Mouse (Mus musculus) cerebellum, adult 9-10 months (tissue): ENCODE measurements around the gene Lgr5.

Experiments
- DNase-seq: peaks from one replicate; pipeline ENCODE4 v3.0.0; 2022

Lgr5 gene

DNA sequence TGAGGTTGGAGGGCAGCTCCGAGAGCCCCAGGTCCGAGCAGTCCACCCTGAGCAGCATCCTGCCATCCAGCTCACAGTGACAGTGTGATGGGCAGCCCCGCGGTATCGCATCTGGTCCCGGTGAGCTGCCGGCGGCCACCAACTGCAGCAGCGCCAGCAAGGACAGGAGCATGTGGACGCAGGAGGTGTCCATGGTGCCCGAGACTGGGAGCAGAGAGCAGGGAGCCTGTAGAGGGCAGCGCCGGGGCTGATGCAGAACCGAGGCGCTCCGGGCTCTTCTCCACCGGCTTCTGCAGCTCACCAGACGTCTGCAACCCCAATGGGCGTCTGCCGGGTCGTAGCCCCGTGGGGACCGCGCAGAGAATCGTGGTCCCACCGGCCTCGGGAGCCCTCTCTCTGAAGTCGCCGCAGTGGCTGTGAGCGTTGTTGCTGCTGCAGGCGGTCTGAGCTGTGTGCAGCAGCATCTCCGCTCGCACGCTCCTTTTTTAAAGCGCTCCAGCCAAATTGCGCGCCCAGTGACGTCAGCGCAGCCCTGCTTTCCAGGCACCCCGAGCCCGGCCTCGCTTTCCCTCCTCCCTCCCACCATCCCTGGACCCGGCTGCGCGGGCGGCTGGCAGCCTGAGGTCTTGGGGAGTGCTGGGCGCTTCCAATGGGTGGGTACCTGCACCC is at the start of gene Lgr5:
Lgr5 (minus strand) TSS at position 480 of the 669 bp plus-strand sequence.
- DNase-seq, result peak; percentile 77

DNA sequence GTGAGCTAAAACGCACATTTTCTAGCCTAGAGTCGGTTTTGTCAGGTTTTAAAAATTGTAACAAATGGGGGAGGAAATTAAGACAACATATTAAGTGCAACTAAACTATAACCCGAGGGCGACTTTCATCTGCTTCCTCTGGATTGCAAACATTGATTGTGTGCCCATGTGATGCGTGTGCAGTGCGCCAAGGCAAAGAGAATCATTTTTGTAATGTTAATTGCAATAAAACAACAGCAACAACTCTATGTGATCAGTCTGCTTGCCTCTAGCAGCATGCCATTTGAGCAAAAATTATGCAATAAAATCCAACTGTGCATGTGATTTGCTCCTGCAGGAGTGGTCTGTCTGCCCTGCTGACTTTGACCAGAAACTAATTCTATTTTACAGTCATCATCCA is 39.1 kb upstream of the Lgr5 start:
- DNase-seq, result no peak

DNA sequence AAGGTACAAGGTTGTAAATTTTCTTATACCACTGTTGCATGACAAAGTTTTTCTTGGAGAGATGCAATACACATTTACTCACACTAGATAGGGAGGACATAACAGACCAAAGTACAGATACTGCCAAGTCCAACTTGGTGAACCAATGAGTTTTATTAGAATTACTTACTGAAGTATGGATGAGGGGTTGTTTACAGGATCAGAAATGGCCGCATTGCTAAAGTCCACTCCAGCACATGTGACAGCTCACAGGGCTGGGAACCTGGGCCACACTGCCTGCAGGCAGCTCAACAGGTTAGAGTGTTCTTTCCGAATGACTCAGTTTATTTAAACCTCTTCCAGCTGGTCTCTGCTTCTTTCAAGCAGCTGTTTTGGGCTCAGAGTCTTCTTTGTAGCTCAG is 37.4 kb upstream of the Lgr5 start:
- no peak for DNase-seq

DNA sequence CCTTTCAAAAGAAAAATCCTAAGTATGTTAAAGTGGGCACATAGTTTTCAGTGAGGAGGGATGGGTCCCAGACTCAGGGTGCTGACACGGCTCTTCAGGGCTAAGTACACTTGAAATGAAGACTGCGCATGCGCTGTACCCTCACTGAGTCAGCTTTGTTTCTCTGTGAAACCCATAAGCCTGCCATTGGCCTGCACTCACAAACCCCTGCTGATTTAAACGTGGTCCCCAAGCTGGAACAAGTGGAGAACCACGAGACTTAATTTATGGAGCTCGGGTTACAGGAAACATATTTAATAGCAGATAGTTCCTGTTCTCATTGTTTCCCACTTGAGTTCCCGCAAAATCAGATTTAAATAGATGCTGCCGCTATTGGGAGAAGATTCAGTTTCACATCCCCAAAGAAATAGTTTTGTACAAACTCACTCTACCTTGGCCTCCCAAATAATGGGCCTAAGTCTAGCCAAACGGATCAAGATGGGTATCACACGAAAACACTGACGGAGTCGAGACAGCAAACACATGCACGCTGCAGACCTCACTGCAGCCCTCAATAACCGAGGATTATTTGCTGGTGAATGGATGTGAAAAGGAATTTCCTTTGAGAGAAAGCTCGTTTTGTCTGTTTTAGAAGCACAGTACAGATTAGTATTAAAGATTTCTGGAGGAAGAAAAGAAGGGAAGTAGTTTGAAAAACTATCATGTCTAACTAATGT is 36.5 kb upstream of the Lgr5 start:
- no peak for DNase-seq

DNA sequence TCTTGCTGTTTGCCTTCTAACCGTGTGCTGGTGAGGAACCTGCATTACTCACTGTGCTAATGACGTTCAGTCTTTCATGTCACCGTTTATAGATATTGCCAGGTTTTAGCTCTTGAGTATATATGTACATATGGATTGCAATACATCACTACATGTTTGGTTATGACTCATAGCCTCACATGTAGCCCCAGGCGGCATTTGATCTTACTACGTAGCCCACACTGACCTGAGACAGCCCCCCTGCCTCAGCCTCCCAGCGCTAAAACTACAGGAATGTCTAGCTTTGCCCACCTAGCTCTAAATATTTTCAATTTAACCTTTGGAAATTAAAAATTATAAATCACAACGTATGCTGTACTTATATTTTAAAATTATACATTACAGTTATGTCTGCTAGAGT is 35.9 kb upstream of the Lgr5 start:
- no peak for DNase-seq

DNA sequence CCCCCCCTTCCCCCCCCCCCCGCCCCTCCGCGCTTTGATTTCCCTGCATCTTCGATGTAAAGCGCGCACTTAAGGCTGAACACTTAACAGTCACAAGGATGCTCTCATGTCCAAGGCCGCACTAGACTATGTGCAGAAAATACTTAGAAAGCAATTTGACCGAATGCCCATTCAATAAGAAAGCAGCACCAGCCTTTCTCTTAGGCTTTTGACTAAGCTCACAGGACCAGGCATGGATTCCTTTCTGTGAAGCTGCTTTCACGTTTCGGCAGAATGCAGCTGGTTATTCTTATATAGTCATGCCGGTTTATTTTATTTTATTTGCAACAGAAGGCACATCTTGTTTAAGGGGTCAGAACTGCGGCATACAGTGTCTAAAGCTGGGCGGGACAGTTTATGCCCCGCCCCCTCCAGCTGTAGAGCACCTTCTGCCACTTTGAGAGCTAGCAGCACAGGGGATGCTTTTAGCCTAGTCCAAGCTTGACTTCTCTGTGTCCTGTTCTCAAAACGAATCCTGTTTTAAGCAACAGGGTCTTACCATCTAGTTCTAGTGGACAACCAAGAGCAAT is 30.8 kb upstream of the Lgr5 start:
- DNase-seq, result no peak

DNA sequence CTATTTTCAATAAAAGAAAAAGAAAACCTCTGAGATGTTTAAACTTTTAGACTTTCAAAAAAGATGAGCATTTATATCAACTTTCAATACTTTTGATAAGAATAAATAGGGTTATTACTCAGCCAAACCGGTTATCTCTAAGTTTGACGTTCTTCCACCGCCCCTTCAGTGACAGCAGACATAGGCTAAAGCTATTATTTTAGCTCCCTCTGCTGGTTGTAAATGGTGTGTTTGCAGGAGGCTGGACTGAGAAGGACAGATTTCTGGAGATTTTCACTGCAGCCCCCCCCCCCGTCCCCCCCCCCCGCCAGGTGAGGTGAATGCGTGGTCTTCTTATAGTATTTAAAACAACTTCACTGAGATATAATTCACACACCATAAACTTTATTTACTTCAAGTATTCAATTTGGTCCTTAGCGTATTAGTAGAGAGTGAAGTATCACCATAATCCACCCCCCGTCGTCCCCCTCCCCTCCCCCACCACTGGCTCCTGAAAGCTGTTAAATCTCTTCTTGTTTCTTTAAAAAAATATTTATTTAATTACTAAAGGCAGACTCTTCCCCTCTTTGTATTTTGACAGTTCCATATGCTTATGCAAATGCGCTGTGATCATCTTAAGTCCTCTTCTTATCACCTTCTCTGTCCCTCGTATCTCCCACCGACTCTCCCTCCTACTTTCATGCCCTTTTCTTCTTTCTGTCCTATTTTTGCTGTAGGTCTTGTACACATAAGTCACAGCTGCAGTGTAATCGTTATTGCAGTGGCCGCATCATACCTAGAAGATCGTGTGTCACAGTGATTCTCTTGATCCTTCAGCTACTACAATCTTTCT is 30.1 kb upstream of the Lgr5 start:
- DNase-seq, result peak; percentile 75

DNA sequence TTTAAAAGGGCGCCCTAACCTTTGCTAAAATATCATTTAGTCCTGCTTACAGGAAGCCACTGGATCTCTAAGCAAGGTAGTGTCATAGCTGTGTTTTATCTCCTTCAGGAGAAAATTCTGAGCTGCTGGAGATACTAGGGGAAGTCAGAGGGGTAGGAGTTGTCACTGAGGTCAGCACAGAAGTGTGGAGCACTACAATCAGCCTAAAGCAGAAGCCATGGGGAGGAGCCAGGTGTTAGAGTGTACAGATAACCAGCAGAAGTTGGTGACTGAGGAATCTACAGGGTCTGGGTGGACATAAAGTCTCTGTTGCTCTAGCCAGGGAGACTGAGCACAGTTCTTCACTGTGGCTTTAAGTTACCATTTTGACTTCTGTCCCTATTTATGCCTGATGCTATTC is 8.2 kb upstream of the Lgr5 start:
- no peak for DNase-seq

DNA sequence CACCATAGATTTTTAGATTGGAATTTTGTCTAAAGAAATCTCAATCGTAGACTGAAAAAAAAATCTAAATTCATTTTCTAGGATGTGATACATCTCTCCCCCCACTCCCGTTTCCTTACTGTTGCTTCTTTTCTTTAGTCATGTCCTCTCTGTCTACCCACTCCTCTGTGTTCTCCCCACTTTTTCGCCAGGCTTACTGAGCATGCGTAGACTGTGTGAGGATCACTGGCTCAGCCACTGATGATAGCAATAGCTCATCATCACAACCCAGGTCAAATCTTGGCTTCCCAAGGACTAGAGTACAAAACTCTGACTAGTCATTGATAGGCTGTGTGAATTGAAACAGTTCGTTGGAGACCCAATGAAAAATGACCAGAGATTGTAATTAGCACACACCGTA is 6.1 kb upstream of the Lgr5 start:
- no peak for DNase-seq

DNA sequence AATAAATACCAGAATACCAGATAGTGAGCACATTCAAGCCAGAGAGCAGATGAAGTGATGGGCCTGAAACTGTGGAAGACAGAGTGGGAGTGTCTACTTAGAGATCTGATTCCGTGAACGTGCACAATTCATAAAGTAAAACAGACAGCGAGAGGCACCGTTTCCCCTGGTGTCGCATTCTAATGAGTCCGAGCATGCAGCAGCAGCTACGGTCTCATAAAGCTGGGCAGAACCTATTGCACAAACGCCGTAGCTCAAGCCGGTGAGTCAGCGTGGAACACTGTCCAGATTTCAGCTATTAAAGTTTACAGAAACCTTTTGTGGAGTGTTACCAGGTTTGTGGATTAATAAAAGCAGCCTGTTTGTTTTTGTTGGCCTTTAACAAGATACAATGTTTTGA is 5.6 kb upstream of the Lgr5 start:
- DNase-seq, result no peak

DNA sequence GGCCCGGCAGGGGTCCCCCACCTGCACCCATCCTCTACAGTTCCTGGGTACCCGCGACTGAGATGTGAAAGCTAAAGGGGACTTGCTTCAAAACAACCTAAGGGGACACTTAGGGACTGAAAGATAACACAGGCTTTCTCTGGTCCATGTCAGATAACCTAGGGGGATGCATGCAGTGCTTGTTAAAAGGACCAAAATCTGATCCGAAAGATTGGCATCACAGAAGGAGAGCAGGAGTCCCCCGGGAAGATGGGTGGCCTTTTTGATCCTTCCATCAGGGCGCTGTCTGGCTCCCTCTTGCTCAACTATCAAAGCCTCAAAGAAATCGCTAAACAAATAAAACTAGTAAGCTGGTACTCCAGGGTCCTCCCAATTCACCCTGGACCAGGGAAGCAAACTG is 399 bp upstream of the Lgr5 start:
- no peak for DNase-seq

DNA sequence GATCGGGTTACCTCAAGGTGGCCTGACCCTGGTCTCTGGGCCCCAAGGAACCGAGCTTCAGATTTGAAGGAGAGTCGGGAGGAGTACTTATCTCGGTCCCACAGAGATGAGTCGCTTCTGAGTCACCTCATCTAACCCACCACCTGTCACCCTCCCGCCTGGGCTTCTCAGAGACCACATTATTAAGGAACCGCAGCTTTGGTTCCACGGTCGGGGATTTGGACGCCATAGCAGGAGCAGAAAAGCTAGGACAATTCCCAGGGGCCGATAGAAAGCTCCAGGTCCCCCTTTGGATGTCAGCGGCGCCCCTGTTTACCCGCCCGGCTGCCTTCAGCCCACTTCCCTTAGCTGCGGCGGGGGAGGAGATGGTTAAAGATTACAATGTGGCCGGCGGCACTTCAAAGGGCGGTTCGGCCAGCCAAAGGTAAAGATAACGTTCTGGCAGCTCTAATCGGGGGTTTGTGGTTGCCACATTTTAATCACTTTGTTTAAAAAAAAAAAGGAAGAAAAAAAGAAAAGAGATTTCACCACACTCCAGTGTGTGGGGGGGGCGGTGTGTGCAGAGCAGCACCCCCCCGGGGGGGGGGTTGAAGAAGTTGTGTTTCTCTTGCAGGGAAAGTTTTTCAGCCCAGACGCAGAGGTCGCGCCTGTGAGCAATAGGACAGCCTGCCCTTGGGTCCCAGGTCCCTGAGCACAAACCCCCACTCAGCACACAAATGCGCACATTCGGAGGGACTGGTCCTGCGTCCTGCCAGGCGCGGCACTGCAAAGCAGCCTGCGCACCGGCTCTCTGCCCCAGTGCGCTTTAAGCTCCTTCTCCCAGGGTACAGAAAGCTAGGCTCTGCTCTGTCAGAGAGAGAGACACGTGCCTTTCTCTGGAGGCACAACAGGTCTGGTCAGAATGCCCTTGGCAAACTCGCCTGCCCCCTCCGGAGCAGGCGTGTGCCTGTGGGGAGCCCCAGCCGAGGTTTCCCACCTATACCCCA is 1.0 kb downstream of the Lgr5 start:
- DNase-seq, result peak; percentile 40

DNA sequence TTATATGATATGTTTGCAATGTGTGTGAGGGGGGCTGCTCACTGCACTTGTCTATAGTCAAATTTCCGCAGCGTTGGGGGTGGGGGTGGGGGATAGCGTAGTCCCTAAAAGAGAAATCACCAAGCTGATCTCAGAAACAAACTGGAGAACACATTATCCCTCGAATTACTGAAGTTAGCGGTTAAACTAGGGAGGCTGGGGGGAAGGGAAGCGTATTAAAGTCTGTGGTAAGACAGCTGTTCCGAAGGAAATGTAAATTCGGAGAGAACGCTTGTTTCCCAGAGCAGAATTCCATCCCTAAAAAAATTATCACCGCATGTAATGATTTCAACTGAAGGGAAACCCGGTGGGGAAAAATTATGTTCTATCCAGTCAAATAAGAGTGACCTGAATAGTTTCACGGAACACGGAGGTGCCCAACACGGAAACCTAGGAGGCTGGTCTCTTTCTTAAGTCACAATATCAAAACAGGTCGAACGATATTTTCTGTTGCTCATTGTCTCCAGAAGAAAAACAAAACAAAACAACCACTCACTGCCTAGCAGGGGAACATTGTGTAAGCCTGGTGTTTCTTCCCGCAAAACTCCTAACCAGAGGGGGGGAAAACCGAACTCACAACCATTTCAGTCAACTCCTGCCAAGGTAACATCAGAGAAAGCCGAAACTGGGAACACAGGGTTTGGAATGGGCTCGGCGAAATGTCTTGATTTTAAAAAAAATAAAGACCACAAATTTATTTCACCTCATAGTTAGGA is 1.9 kb downstream of the Lgr5 start:
- DNase-seq, result peak; percentile 12

DNA sequence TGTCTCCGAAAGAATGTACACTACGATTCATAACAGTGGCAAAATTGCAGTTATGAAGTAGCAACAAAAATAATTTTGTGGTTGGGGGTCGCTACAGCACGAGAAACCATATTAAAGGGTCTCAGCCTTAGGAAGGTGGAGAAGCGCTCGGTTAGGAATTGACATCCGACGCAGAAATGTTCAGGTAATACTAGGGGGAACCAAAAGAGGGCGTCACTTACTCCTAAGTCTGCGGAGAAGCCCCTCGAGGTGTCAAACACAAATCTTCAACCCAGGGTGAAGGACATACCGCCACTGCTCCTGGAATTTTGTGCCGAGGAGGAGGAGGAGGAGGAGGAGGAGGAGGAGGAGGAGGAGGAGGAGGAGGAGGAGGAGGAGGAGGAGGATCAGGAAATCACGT is 2.9 kb downstream of the Lgr5 start:
- peak; percentile 31 for DNase-seq

DNA sequence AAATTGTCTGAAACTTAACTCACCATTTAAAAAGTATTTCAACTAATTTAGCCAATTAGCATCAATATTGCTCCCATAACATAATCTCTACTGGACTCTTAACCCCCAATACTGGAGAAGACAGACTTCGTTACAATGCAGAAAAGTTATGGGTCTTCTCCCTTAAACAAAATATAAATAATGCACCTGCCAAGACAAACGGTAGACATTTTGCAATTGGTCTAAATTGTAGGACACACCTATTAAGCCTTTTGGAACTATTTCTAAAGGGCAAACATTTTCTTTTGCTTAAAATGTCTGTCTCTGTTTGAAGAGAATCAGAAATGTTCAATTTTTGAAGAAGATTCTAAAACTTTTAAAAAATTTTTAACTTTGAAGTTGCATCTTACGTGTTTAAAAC is 4.5 kb downstream of the Lgr5 start:
- DNase-seq, result no peak

DNA sequence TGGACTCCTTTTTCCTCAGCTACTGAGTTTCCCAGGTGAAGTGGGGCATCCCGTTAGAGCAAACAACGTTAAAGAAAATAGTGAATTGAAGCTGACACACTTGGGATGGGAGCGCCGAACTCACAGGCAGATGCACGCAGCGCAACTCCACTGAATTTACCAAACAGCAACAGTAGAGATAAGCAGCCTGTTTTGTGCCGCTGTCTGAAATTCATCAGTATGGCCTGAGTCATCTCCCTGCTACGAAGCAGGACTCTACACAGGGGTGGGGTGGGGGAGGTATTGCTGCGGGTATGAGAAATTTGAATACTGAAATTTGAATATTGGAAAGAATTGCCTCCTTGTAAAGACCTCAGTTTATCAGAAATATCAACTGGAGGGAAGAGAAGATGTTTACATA is 5.6 kb downstream of the Lgr5 start:
- no peak for DNase-seq

DNA sequence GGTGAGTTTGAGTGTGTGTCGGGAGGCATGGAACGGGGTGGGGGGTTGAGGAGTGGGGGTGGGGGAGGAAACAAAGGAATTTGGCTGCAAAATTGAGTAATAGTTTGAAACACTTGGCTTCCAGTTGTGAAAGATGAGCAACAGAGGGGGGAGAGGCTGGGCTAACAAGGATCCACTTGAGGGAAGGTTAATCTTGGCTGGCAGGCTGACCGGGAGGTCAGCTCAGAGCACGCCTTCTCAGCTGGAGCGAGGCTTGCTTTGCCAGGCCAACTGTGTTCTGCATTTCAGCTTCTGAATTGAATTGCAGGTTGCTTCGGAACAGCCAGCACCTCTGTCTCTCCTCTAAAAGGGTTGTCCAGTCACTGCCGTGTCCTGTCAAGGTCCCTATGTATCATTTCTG is 8.1 kb downstream of the Lgr5 start:
- DNase-seq, result no peak

DNA sequence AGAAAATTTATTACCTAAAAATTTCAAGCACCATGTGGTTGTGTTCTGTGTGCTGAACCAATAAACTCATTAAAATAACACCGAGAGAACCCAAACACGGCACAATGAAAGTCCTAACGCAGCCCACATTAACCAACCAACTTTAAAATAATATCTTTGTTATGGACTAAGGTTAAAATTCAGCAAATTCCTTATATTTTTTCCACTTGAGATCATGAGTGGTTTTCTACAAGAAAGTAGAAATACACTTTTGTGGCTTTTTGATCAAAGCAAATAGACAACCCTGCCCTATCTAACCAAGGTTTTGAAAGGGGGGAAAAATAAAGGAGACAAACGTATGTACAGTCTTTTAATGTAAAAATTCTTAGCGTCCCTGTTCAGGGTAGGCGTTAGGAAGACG is 8.5 kb downstream of the Lgr5 start:
- DNase-seq, result no peak

DNA sequence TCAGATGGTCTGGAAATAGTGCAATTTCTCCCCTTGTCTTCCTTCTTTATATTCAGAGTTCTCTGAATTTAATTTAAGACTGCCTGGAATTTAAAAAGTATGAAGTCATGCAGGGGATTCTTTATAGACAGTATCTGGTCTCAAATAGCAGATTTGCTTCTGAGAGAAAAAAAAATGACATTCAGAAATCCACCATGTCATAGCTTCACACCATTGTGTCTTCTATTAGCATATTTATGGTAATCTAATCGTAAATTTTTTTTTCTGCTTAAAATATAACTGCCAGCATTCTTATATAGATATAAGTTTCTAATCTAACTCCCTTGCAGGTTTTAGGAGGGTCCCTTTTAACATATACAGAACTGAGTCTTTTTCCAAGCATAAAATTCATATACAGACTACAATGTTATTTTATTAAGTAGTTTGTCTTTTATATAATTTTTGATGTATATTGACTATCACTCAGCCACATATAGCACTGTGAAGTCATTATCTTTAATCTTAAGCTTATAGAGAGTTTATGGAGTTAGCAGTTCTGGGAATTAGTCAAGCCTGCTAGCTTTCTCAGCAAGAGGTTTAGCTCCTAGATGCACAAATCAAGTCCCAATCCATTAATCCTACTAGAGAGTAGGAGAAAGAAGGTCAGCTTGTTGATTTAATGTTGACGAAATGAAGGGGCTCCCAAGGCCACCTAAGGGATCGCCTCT is 15.7 kb downstream of the Lgr5 start:
- DNase-seq, result no peak

DNA sequence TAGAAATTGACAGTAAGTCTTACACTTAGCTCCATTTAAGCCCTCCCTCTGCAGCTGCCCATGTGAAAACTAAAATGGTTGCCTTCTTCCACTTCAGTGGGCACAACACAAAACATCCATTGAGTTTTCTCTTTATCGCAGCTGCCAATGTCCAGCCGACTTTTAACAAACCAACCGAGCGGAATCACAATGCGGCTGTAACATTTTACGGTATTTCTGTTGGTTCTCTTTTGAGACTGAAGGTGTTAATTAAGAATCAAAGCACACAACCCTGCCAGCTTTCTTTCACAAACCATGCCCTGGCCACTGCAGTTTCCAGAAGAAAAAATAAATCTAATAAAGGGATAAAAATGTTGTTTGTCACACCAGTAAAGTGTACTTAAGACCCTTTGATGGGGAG is 16.3 kb downstream of the Lgr5 start:
- no peak for DNase-seq

DNA sequence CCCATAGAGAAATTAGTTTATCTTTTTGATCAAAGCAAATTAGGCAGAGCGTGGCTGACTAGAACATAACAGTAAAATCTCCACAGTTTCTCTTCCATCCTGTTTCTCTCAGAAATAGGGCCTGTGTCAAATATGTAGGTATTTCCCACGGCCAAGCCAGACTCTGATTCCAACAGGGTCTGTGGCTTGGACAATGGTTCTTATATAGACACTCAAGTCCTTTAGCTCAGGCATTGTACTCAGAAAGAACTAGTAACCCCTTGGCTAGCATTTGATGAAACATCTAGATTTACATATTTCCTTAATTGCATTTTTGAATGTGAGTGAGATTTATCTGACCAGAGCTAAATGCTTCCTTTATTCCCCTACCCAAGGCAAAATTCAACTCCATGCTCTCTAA is 17.0 kb downstream of the Lgr5 start:
- no peak for DNase-seq
